Mouse (Mus musculus) heart, postnatal 0 days (tissue): Measurements from ENCODE around the gene Tmem79.
"Not testable (repeated sequence)": the region's sequence is repeated elsewhere in the genome, so short reads cannot be mapped to it uniquely, and the experiment has no call there.

Experiments used
- CTCF ChIP-seq: IDR thresholded peaks from 2 replicates; pipeline ENCODE4 v1.5.1; 2016; ENCODE audit warnings: antibody characterized with exemption, control low read depth, low read depth
- EP300 ChIP-seq: IDR thresholded peaks from 2 replicates; pipeline ENCODE4 v1.6.1; 2016; ENCODE audit warnings: antibody characterized with exemption, low read depth

GRCm38 (mm10) chr3:88382383-88382782, 46.4 kb upstream of the Tmem79 start:
- TF ChIP-seq EP300, CTCF: not testable (repeated sequence)
